Mouse (Mus musculus) liver, postnatal 0 days (tissue): ENCODE measurements around the gene Gulp1.

Experiments
- CTCF ChIP-seq: sonication (generic); IDR thresholded peaks from 2 replicates; pipeline ENCODE4 v1.5.1; 2016; ENCODE audit warnings: antibody characterized with exemption, low read depth
- EP300 ChIP-seq: IDR thresholded peaks from 2 replicates; pipeline ENCODE4 v1.6.1; 2016; ENCODE audit warnings: antibody characterized with exemption, low read depth, mild to moderate bottlenecking

- no peak for TF ChIP-seq CTCF
- no peak for TF ChIP-seq EP300
Measured at GRCm38 (mm10) chr1:44634481-44634880, 83.2 kb downstream of the Gulp1 start.
